Mouse (Mus musculus): ENCODE measurements around the gene Ckb.

GRCm38 (mm10) chr12:111698346-111698913, 26.3 kb upstream of the Ckb start:
- no peak for TF ChIP-seq CTCF (IDR thresholded peaks at IDR 0.05; ENCODE audit: low read depth)
- no peak for TF ChIP-seq EP300 (IDR thresholded peaks at IDR 0.05; ENCODE audit: low read depth)
